Mouse (Mus musculus) gastrocnemius, adult 18-20 months (tissue): ENCODE data around the gene Plekhg1. TPM values are rescaled to one million over a fixed set of nuclear protein-coding genes. Genes with fewer than 3 reads are reported as not detected.
A peak's percentile ranks its signal among the peaks of the same experiment; 100 is the strongest.

Experiments
- DNase-seq: peaks from one replicate; pipeline ENCODE4 v3.0.0; 2021; ENCODE audit warnings: low spot score
- total RNA-seq, 2 experiments: library from RNA; stranded (reverse); gene quantifications; 2 replicates each; pipeline ENCODE4 v1.2.3; 2021

Plekhg1 gene
- total RNA-seq, 2 experiments from 2014 or later, result 2.7 to 3.7 TPM

DNA sequence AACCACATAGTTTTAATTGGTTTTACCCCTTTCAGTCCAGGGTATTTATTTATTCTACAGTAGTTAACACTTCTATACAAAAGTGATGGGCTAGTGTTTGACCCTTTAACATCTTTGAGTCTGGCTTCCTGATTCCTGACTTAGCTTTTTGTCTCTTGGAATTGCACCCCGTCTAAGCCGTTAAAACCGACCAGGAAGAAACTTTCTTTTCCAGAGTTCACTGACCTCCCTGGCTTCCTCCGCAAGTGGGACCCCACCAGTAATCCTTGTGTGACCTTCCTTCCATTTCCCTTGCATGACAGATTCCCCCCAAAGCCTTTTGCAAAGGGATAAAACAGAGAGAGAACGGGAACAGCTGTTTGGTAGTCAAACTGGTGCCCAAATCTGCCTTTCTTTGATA is 1.6 kb downstream of the Plekhg1 start:
- no peak for DNase-seq

- no peak for DNase-seq
These were observed 2.9 kb downstream of the Plekhg1 start for GRCm38 (mm10) chr10:3743069-3743468.

GRCm38 (mm10) chr10:3743826-3744225 is 3.7 kb downstream of the Plekhg1 start:
- DNase-seq, result no peak

GRCm38 (mm10) chr10:3746794-3747518 is 6.8 kb downstream of the Plekhg1 start:
- DNase-seq, result no peak

GRCm38 (mm10) chr10:3749580-3749979 is 9.4 kb downstream of the Plekhg1 start:
- DNase-seq, result no peak

DNA sequence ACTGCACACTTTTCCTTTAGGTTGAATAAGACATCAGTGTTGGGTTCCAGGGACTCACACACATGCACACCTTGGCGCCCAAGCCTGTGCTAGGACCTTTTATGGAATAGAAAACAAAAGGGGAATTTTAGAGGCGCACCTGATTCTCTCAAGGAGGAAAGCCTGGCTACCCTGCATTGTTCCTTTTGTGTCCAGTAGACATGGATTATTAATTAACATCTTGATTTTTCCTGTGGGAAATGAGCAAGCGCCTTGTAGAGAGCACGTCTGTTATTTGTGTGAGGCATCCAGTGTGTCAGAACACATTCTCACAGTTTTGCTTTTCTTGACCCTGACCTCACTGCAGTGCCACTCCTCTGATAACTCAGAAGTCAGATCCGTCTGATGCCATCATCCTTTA is 21.8 kb downstream of the Plekhg1 start:
- no peak for DNase-seq

DNA sequence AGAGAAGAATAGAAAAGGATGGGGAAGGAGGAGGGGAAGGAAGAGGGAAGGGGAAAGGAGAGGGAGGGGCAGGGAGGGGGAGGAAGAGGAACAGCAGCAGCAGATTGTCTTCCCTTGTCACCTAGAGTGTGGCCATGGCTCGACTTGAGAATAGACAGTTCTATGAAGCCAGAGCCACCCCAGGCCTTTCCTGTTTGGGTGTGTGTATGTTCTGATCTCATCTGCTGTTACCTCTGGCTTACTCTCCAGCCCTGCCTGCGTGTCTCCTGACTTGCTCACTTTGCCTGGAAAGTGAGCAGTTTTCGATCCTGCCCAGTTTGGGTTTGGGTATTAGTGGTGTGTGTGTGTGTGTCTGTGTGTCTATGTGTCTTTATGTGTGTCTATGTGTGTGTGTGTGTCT is 23.0 kb downstream of the Plekhg1 start:
- no peak for DNase-seq

DNA sequence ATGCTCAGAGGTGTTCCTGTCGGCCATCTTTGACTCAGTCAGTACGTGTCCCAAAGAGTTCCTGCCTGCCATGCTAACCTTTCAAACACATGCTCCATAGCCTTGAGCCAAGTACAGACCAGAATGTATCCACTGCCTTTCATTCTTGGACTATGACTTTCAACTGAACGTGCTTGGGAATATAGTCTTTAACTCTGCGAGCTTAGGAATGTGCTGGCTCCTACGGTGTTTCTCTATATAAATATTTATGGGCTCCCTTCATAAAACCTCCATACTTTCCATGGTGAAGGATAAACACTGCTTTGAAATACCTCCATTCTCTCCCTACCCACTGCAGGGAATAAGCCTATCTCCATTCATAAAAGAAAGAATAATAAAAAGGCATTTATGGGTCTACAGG is 29.0 kb downstream of the Plekhg1 start:
- no peak for DNase-seq

DNA sequence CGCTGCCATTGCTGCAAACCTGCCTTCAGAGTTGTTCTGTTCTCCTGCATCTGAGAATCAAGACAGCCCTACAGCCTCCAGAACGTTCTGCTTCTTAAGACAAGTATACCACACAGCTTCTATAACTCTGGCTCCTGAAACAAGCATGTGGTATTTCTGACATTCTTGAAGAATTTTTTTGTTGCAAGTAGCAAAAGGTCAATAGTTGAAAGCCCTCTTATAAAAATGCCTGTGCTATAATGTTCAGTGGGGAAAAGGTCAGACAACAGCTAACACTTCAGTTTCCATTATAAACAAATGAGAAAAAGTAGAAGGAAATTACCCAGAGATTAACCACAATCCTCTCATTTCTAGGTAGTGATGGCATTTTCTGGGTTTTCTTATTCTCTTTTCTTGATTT is 34.2 kb downstream of the Plekhg1 start:
- no peak for DNase-seq

- DNase-seq, result no peak
These were observed 36.6 kb downstream of the Plekhg1 start for GRCm38 (mm10) chr10:3776761-3777160.

GRCm38 (mm10) chr10:3785362-3785761 is 45.2 kb downstream of the Plekhg1 start:
- DNase-seq, result peak; percentile 7

DNA sequence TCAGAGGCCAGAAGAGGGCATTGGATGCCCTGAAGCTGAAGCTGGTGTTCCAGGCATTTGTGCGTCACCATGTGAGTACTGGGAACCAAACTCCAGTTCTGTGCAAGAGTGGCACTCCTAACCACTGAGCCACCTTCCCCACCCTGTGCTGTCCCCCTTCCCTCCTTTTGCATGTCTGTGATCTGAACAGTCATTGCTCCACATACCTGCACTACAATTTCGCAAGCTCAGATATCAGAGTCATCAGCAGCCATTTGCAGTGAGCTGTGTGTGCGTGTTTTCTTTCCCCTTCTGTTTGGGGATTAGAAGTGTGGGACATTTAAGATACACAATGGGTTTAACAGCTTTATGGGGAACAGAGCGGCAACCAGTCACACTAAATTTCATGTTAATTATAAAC is 46.4 kb downstream of the Plekhg1 start:
- DNase-seq, result no peak

- no peak for DNase-seq
These were observed 46.8 kb downstream of the Plekhg1 start for GRCm38 (mm10) chr10:3787006-3787405.

GRCm38 (mm10) chr10:3793825-3794224 is 53.7 kb downstream of the Plekhg1 start:
- DNase-seq, result no peak

- DNase-seq, result peak; percentile 14
These were observed 59.3 kb downstream of the Plekhg1 start for GRCm38 (mm10) chr10:3799455-3799854.

DNA sequence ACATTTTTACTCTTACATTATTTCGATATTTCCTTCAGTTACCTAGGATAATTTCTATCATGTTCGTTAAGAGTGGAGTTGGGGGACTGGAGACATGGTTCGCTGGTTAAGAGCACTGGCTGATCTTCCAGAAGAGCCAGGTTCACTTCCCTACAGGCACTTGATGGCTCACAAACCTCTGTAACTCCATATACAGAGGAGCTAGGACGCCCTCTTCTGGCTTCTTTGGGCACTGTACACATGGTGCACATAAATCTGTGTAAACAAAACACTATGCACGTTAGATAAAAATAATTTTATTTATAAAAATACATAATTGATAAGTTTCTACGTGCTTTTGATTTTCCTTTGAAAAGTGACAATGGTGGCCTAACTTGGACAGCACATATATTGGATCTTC is 61.1 kb downstream of the Plekhg1 start:
- DNase-seq, result no peak

DNA sequence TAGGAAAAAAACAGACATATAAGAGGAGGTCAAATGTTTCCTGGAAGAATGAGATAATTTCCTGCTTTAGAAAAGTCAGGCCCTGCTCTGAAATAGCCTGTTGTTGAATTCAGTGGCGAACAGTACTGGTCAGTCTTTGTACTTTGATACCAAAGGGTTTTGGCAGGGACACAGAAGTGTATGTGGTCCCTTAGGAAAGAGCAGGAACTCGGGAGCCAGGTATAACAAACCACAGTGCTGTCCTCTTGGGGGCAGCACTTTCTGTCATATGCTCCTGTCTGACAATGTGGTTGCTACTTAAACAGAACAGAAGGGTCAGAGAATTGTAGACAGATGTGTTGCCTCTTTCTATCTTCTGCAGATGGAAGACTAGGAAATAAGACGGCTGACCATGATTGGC is 65.2 kb downstream of the Plekhg1 start:
- peak; percentile 10 for DNase-seq

DNA sequence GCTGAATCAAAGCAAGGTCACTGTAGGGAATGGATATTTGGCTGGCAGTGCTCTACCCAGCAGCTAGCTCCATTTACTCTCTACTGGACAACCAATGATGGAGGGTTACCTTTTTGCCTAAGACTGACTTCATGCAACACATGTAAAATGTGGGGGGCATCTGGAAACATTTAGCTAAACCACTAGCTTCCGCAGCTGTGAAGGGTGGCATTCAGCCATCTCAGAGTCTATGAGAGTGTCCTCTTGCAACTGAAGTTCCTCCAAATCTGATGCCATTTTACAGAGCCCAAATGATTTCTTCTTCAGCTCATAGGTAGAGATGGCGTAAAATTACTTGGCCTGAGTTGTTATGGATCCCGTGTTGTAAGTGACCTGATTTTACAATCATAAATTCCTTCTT is 67.8 kb downstream of the Plekhg1 start:
- DNase-seq, result no peak

DNA sequence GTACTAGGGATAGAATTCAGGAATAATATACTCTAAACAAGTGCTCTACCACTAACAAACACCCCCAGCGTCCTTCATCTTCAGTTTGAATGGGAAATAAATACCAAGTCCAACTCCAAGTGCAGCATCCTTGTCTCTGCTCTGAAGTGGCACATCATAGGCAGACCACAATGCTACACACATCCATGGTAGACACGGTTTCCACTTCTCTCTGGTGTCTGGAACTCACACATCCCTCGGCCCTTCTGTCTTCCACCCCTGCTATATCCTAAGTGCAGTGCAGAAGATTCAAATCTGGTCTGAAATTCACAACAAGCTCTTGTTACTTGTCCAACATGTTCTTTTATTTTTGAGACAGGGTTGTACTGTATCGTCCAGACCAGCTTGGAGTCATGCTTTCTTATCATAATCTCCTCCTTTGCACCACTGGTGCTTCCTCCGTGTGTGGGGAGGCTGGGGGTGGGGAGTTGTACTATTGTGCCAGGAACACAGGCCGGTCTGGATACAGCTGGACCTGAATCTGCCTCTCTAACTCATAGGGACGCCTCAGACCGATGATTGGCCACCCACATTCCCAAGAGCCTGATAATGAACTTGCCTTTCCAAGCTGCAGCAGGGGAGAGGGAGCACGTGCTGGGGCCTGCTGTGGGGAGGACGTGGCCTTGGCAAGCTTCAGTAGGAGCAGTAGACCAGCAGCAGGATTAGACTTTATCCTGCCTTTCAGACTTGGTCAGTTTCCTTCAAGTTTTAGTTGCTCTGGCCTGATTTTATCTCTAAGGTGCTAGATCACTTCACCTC is 70.5 kb downstream of the Plekhg1 start:
- DNase-seq, result peak; percentile 12

DNA sequence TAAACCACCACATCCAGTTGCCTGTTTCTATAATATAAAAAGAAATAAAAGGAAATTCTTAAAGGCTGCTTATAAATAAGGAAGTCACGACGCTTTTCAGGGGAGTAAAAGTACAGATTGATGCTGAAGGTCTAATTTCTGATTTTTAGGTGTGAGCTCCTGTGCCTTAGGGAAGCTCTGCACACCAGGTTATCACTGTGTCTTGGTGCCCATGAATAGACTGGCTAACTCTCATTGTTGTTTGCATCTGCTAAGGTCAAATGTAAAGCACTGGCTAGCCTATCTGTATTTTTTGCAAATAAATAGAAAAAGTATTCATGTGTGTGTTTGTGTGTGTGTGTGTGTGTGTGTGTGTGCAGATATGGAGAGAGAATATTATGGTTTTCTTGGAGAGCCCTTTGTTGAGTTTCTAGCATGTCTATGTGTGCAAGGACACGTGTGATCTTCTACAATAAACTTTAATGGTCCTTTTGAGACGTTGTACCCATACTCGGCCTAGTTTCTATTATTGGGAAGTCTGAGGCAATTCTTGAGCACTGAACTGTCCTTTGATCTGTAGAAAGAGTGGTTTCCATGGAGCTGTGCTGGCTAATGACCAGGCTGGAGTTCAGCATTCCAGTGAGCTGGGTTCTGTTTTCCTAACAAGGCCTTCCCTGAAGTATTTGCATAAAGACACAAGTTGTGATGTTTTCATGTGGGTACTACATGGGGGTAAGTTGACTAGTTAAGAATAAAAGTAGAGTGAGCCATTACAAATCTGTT is 79.0 kb downstream of the Plekhg1 start:
- DNase-seq, result no peak

DNA sequence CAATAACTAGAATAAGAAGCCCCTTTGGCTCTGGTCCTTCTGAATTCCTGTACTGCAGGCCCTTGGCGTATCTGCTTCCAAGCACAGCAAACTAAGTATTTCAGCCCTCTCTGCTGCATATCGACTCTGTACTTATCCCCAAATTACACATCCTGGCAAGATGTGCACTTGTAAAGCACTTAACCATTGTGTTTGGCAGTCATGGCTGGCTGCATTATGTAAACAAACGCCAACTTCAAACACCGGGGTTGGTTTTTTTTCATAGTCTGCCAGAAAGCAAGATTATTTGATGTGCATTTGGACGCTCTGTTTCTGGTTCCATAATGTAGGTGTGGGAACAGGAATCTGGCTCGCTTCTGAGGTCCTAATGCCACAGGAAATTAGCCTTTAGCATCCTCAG is 83.7 kb downstream of the Plekhg1 start:
- no peak for DNase-seq

DNA sequence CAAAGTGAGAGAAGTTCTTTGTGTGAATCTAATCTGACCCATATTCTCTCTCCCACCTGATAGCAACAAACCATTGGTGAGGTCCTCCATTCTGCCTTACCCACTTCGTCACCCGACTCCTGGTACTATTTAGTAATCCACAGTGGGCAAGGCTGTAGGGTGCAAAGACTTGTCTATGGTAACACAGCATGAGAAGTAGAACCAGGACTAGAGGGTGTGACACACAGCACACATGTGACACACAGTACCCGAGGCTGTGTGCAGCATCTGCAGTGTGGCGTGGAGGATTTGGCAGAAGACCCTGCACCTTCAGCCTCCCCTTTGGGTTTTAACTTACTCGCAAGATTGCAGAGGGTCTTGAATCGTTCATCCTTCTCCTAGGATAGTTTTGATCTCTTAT is 85.9 kb downstream of the Plekhg1 start:
- no peak for DNase-seq
